In genomic region chr13:40472683-40473082, GRCm38 (mm10) we compare ENCODE assay signal across 24 mouse cellular contexts.
"Had no signal": no experiment of that assay in that cellular context is flagged by ENCODE, and none has a peak within 500 bp of the region (broad histone marks: within the 10 kb centered on the region; RNA-seq: fewer than 3 reads in every experiment).

No protein-coding gene starts in this region.

- DNase-seq: gastrocnemius, adult 2 months; gastrocnemius, postnatal 10 days; gastrocnemius, postnatal 36 days; heart, adult 18-20 months; heart, postnatal 10 days; kidney, adult 11 months; kidney, adult 2 months; kidney, adult 9 months; kidney, postnatal 14 days; kidney, postnatal 36 days; layer of hippocampus, adult 9-11 months; layer of hippocampus, postnatal 36 days; left cerebral cortex, postnatal 4 days had no signal

- H3K9ac ChIP-seq: heart, embryonic 12.5 days; hindbrain, embryonic 13.5 days; hindbrain, embryonic 15.5 days; kidney, embryonic 15.5 days; limb, embryonic 13.5 days; limb, embryonic 15.5 days; liver, embryonic 12.5 days had no signal

- H3K27me3 ChIP-seq: heart, embryonic 12.5 days; hindbrain, embryonic 13.5 days; hindbrain, embryonic 15.5 days; kidney, embryonic 15.5 days; limb, embryonic 13.5 days; limb, embryonic 15.5 days; liver, embryonic 12.5 days had no signal

- H3K9me3 ChIP-seq: heart, embryonic 10.5 days; heart, embryonic 12.5 days; hindbrain, embryonic 13.5 days; hindbrain, embryonic 15.5 days; kidney, embryonic 15.5 days; limb, embryonic 13.5 days; limb, embryonic 15.5 days; liver, embryonic 12.5 days had no signal

- H3K4me3 ChIP-seq: gastrocnemius, adult 2 months; heart, embryonic 10.5 days; heart, embryonic 12.5 days; hindbrain, embryonic 13.5 days; hindbrain, embryonic 15.5 days; kidney, embryonic 15.5 days; limb, embryonic 13.5 days; limb, embryonic 15.5 days; liver, embryonic 12.5 days had no signal

- H3K36me3 ChIP-seq: heart, embryonic 10.5 days; heart, embryonic 12.5 days; hindbrain, embryonic 13.5 days; hindbrain, embryonic 15.5 days; kidney, embryonic 15.5 days; limb, embryonic 13.5 days; limb, embryonic 15.5 days; liver, embryonic 12.5 days had no signal

- ATAC-seq: hindbrain, postnatal 0 days; intestine, embryonic 16.5 days; liver, embryonic 12.5 days had no signal

- H3K4me1 ChIP-seq: heart, embryonic 10.5 days; heart, embryonic 12.5 days; hindbrain, embryonic 13.5 days; hindbrain, embryonic 15.5 days; kidney, embryonic 15.5 days; limb, embryonic 13.5 days; limb, embryonic 15.5 days; liver, embryonic 12.5 days had no signal

- H3K27ac ChIP-seq: gastrocnemius, adult 2 months; heart, embryonic 10.5 days; hindbrain, embryonic 13.5 days; hindbrain, embryonic 15.5 days; hindbrain, postnatal 0 days; kidney, embryonic 15.5 days; kidney, postnatal 0 days; limb, embryonic 13.5 days; limb, embryonic 15.5 days; liver, embryonic 12.5 days had no signal

- H3K4me2 ChIP-seq: heart, embryonic 12.5 days; hindbrain, embryonic 13.5 days; hindbrain, embryonic 15.5 days; kidney, embryonic 15.5 days; limb, embryonic 13.5 days; limb, embryonic 15.5 days; liver, embryonic 12.5 days had no signal
